Mouse (Mus musculus) intestine, postnatal 0 days (tissue): ENCODE data around the gene Npc2. TPM values are rescaled to one million over a fixed set of nuclear protein-coding genes. Genes with fewer than 3 reads are reported as not detected.
A peak's percentile ranks its signal among the peaks of the same experiment; 100 is the strongest.

Source experiments
- ATAC-seq: fragments of 200-750 bp; cut with Nextera tagmentation; 2 replicates; pipeline ENCODE4 v1.8.0; 2017; ENCODE audit warnings: mild to moderate bottlenecking, moderate TSS enrichment, moderate library complexity
- H3K27ac ChIP-seq: fragments of 300-500 bp; sonication (generic); 2 replicates; pipeline ENCODE4 v1.5.1; 2014; ENCODE audit warnings: mild to moderate bottlenecking, low read depth, low read length, moderate library complexity
- H3K27me3 ChIP-seq: fragments of 300-500 bp; sonication (generic); replicated peaks from 2 replicates; pipeline ENCODE4 v1.6.1; 2014; ENCODE audit warnings: low read length, mixed read lengths; ENCODE audit not compliant: control insufficient read depth, insufficient read depth
- H3K36me3 ChIP-seq: fragments of 300-500 bp; sonication (generic); 2 replicates; pipeline ENCODE4 v1.6.1; 2014; ENCODE audit warnings: mild to moderate bottlenecking, moderate library complexity; ENCODE audit not compliant: control insufficient read depth, insufficient read depth
- H3K4me1 ChIP-seq: fragments of 300-500 bp; sonication (generic); replicated peaks from 2 replicates; pipeline ENCODE4 v1.6.1; 2014; ENCODE audit warnings: antibody characterized with exemption, low read length, mixed read lengths; ENCODE audit not compliant: control insufficient read depth, insufficient read depth
- H3K4me2 ChIP-seq: fragments of 300-500 bp; sonication (generic); replicated peaks from 2 replicates; pipeline ENCODE4 v1.6.1; 2014; ENCODE audit warnings: low read depth, mild to moderate bottlenecking, moderate library complexity
- H3K4me3 ChIP-seq: fragments of 300-500 bp; sonication (generic); 2 replicates; pipeline ENCODE4 v1.5.1; 2014; ENCODE audit warnings: low read depth, low read length
- H3K9ac ChIP-seq: fragments of 300-500 bp; sonication (generic); 2 replicates; pipeline ENCODE4 v1.6.1; 2014; ENCODE audit warnings: mild to moderate bottlenecking, low read depth, low read length
- H3K9me3 ChIP-seq: fragments of 300-500 bp; sonication (generic); 2 replicates; pipeline ENCODE4 v1.6.1; 2016; ENCODE audit warnings: mixed run types; ENCODE audit not compliant: control insufficient read depth
- CTCF ChIP-seq: sonication (generic); IDR thresholded peaks from 2 replicates; pipeline ENCODE4 v1.5.1; 2016; ENCODE audit warnings: low read depth, mild to moderate bottlenecking, control low read depth, antibody characterized with exemption, moderate library complexity
- WGBS: fragments of 180-500 bp; shearing (Covaris S2); extraction: QIAGEN DNeasy Blood & Tissue Kit; methylation state at CpG from one replicate; pipeline ENCODE4 v1.1.7; 2014; 5-methylcytosine and 5-hydroxymethylcytosine counted together
- polyA plus RNA-seq: library from polyadenylated mRNA; unstranded; fragments of >200 nt; fragmentation: Nextera tagmentation; extraction: Ambion mirVana; gene quantifications from 2 replicates; pipeline ENCODE4 v1.2.1, GENCODE M21; 2015

Gene Npc2
- polyA plus RNA-seq, 1 experiment from 2014 or later = 100 TPM

DNA sequence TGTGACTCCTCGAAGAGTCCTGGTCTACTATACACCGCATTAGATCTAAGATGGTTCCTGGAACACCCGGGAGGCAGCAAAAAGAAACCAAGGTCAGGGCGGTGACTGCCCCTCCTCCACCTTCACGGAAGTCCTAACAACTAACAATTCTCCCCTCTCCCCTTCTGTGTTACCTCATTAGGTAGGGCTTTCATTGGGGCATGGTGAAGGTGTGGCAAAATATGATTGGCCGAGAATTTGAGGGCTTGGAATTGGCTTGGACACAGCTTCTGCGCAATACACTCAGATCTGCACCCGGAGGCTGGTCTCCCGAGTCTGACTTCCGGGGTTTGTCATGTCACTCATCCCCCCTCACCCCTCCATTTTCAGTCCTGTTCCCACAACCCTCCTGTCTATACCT lies 44.5 kb downstream of the Npc2 start:
- no peak overlapping the region for H3K9ac ChIP-seq
- H3K27ac ChIP-seq = no peak overlapping the region
- no peaks in the 10 kb centered on the region for H3K9me3 ChIP-seq
- no peak for TF ChIP-seq CTCF
- H3K36me3 ChIP-seq = no peaks in the 10 kb centered on the region
- H3K27me3 ChIP-seq = no peaks in the 10 kb centered on the region
- no peak overlapping the region for H3K4me3 ChIP-seq
- no peak overlapping the region for H3K4me2 ChIP-seq
- no peak for ATAC-seq
- 87% methylated on average over 10 of the region's 10 CpGs for WGBS
- no peaks in the 10 kb centered on the region for H3K4me1 ChIP-seq

DNA sequence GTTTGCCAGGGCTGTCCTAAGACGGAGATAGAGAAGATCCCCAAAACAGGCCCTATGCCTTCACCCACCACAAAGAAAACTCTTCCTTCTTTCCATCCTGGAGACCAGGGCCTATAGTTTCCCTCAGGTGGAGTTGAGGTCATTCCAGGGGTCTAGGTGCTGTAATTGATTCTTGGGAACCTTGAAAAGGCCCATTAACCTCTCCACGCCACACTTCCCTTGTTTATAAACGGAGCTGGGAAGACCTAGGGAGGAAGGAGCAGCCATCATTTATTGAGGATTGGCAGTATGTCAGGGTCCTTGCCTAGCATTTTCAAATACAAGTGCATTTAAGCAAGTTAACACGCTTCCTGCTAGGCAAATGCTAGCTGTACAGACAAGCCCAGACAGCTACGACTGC lies 45.5 kb downstream of the Npc2 start:
- 63% methylated on average over 5 of the region's 5 CpGs for WGBS
- Histone ChIP-seq H3K36me3 (no peaks in the 10 kb centered on the region), H3K9me3 (no peaks in the 10 kb centered on the region), H3K4me3 (no peak overlapping the region), H3K9ac (no peak overlapping the region), H3K4me1 (no peaks in the 10 kb centered on the region), H3K27me3 (no peaks in the 10 kb centered on the region), H3K27ac (no peak overlapping the region), H3K4me2 (no peak overlapping the region)
- TF ChIP-seq CTCF = no peak
- ATAC-seq = no peak

DNA sequence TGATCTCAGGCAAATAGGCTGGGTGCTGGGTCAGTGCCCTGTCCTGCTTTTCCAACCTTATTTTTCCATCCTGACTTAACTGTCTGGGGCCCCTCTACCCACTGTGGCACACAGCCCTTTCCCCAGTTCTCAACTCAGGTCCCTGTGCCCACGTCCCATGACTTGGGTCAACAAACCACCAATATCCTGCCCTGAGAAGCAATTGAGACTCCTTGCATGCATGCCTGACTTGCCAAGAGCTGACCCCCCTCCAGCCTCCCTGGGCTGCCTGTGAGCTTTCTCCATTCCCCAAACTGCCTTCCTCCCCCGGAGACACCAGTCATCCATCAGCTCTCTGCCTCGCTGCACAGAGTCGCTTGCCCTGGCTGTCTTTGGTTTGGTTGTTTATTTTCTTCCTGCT lies 46.0 kb downstream of the Npc2 start:
- H3K4me1 ChIP-seq = no peaks in the 10 kb centered on the region
- no peak overlapping the region for H3K4me3 ChIP-seq
- no peaks in the 10 kb centered on the region for H3K9me3 ChIP-seq
- no peak for ATAC-seq
- H3K4me2 ChIP-seq = no peak overlapping the region
- no peaks in the 10 kb centered on the region for H3K36me3 ChIP-seq
- H3K27ac ChIP-seq = no peak overlapping the region
- TF ChIP-seq CTCF = no peak
- 49% methylated on average over 4 of the region's 4 CpGs for WGBS
- no peaks in the 10 kb centered on the region for H3K27me3 ChIP-seq
- no peak overlapping the region for H3K9ac ChIP-seq

DNA sequence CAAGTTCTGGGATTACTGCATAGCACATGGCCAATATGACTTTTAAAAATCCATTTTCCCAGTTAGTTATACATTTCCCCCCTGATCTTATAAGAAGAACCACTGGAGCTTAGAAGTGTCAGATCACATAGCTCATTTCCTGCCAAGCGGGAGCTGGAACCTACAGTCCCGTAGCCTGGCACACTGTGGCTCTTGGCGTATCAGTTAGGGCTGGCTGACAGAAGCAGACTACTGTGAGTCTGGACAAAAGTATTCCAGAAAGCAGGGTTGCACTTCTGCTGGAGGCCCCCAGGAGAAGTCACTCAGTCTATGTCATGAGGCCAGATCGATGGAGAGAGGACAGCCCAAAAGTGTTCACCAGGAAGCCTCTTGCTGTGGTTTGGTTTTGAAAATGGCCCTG lies 46.6 kb downstream of the Npc2 start:
- WGBS = 91% methylated on average over 4 of the region's 4 CpGs
- Histone ChIP-seq H3K36me3 (no peaks in the 10 kb centered on the region), H3K27ac (no peak overlapping the region), H3K4me1 (no peaks in the 10 kb centered on the region), H3K27me3 (no peaks in the 10 kb centered on the region), H3K4me2 (no peak overlapping the region), H3K9ac (no peak overlapping the region), H3K4me3 (no peak overlapping the region), H3K9me3 (no peaks in the 10 kb centered on the region)
- ATAC-seq = no peak
- TF ChIP-seq CTCF = no peak

DNA sequence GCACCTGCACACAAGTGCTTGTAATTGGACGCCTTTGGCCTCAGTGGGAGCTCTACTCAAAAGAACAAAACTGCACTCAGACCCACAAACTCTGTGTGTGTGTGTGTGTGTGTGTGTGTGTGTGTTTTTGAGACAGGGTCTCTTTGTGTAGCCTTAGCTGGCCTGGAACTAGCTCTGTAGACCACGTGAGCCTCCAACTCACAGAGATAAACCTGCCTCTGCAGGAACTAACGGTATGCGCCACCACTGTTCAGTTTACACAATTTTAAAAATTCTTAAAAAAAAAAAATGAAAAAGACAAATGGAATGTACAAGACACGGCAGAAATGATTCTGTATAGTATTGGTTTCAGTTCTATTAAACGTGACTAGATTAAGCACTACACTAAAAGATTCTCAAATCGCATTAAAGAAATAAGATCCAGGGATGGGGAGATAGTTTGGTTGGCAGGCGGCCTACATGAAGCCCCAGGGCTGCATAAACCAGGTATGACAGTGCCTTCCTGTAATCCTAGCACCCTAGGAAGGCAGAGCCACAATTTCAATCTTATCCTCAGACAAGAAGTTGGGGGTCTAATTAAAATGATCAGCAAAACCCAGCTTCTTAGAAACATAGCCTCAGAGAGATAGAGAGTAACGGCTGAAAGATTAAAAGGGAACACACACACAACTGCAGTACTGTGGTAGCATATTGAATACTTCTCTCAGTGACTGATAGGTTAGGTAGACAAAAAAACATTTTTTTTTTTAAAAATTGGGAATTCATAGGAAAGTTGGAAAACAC lies 54.3 kb downstream of the Npc2 start:
- Histone ChIP-seq H3K36me3 (no peaks in the 10 kb centered on the region), H3K4me3 (no peak overlapping the region), H3K4me2 (no peak overlapping the region), H3K27me3 (no peaks in the 10 kb centered on the region), H3K9ac (no peak overlapping the region), H3K9me3 (no peaks in the 10 kb centered on the region), H3K27ac (no peak overlapping the region), H3K4me1 (no peaks in the 10 kb centered on the region)
- WGBS = 80% methylated on average over 9 of the region's 9 CpGs
- ATAC-seq = no peak
- no peak for TF ChIP-seq CTCF

DNA sequence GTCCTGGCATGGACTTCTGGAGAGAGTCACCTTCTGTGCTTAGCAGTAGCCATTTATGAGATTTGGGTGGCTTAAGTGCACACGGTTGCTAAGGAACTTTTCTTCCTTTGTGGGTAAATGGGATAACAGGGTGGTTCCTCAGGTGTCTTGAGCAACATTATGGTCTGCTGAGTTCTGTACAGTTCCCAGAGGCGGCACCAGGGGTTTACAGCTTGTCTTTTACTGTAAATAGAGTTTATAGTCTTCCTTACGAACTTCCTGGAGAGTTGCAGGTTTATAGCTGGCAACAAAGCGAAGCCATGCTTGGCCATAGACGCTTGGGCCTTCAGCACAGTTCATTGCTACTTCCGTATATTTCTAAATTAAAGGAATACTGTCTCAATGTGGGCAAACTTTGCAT lies 58.4 kb downstream of the Npc2 start:
- TF ChIP-seq CTCF = no peak
- Histone ChIP-seq H3K4me2 (no peak overlapping the region), H3K27me3 (no peaks in the 10 kb centered on the region), H3K27ac (no peak overlapping the region), H3K9ac (no peak overlapping the region), H3K36me3 (no peaks in the 10 kb centered on the region), H3K4me3 (no peak overlapping the region), H3K4me1 (no peaks in the 10 kb centered on the region), H3K9me3 (no peaks in the 10 kb centered on the region)
- ATAC-seq = peak; percentile 56
- 51% methylated on average over 6 of the region's 6 CpGs for WGBS
